Mouse (Mus musculus): ENCODE results near the gene Miga2. TPM values are rescaled to one million over a fixed set of nuclear protein-coding genes. Genes with fewer than 3 reads are reported as not detected.
A peak's percentile ranks its signal among the peaks of the same experiment; 100 is the strongest.

The Miga2 gene
- total and polyA plus RNA-seq, 2 experiments from 2014 or later: 32.6 to 105 TPM

GRCm38 (mm10) chr2:30392114-30392576 is 28.1 kb downstream of the Miga2 start, which contains the start of gene Dolpp1:
Gene Dolpp1, plus strand, starts transcription at chr2:30392254.
- Histone ChIP-seq H3K27me3 (ENCODE audit: control insufficient read depth, insufficient read depth, low read length) (no peaks in the 10 kb centered on the region), H3K9me3 (replicated peaks; ENCODE audit: control insufficient read depth, low read length) (no peaks in the 10 kb centered on the region), H3K4me3 (ENCODE audit: low read depth, low read length) (peak within 1 kb of the TSS; percentile 81), H3K9ac (replicated peaks; ENCODE audit: low read depth, low read length) (peak within 1 kb of the TSS; percentile 65), H3K4me2 (ENCODE audit: low read depth, low read length) (peak within 1 kb of the TSS; percentile 93), H3K4me1 (ENCODE audit: control insufficient read depth, insufficient read depth) (peaks cover 9% of the 10 kb centered on the region), H3K36me3 (replicated peaks; ENCODE audit: control insufficient read depth, insufficient read depth, low read length) (peaks cover 16% of the 10 kb centered on the region), H3K27ac (ENCODE audit: low read depth) (peak within 1 kb of the TSS; percentile 87)
- DNase-seq (ENCODE audit: low spot score) (peak; percentile 98), ATAC-seq (ENCODE audit: insufficient read depth, low read depth) (peak; percentile 96)
- WGBS: under 1% methylated on average over 39 of the region's 40 CpGs
- TF ChIP-seq EP300 (IDR thresholded peaks at IDR 0.05; ENCODE audit: low read depth) (peak; percentile 99), CTCF (IDR thresholded peaks at IDR 0.05; ENCODE audit: low read depth) (no peak)

GRCm38 (mm10) chr2:30392577-30393369 is 28.7 kb downstream of the Miga2 start:
- Histone ChIP-seq H3K9ac (replicated peaks; ENCODE audit: low read depth, low read length) (peak overlapping the region; percentile 65), H3K27me3 (ENCODE audit: control insufficient read depth, insufficient read depth, low read length) (no peaks in the 10 kb centered on the region), H3K27ac (ENCODE audit: low read depth) (peak overlapping the region; percentile 87), H3K4me3 (ENCODE audit: low read depth, low read length) (peak overlapping the region; percentile 81), H3K4me1 (ENCODE audit: control insufficient read depth, insufficient read depth) (peaks cover 9% of the 10 kb centered on the region), H3K36me3 (replicated peaks; ENCODE audit: control insufficient read depth, insufficient read depth, low read length) (peaks cover 22% of the 10 kb centered on the region), H3K9me3 (replicated peaks; ENCODE audit: control insufficient read depth, low read length) (no peaks in the 10 kb centered on the region), H3K4me2 (ENCODE audit: low read depth, low read length) (peak overlapping the region; percentile 93)
- TF ChIP-seq CTCF (IDR thresholded peaks at IDR 0.05; ENCODE audit: low read depth): no peak
- peak; percentile 66 for ATAC-seq (ENCODE audit: insufficient read depth, low read depth)
- DNase-seq (ENCODE audit: low spot score): peak; percentile 66
- 0% methylated on average over 50 of the region's 54 CpGs for WGBS

GRCm38 (mm10) chr2:30393370-30393656 is 29.3 kb downstream of the Miga2 start:
- H3K27ac ChIP-seq (ENCODE audit: low read depth): peak overlapping the region; percentile 87
- peaks cover 9% of the 10 kb centered on the region for H3K4me1 ChIP-seq (ENCODE audit: control insufficient read depth, insufficient read depth)
- TF ChIP-seq CTCF (IDR thresholded peaks at IDR 0.05; ENCODE audit: low read depth) (no peak), EP300 (IDR thresholded peaks at IDR 0.05; ENCODE audit: low read depth) (no peak)
- DNase-seq (ENCODE audit: low spot score) (no peak), ATAC-seq (ENCODE audit: insufficient read depth, low read depth) (no peak)
- H3K4me2 ChIP-seq (ENCODE audit: low read depth, low read length): peak overlapping the region; percentile 93
- peak overlapping the region; percentile 65 for H3K9ac ChIP-seq (replicated peaks; ENCODE audit: low read depth, low read length)
- H3K36me3 ChIP-seq (replicated peaks; ENCODE audit: control insufficient read depth, insufficient read depth, low read length): peaks cover 27% of the 10 kb centered on the region
- H3K4me3 ChIP-seq (ENCODE audit: low read depth, low read length): peak overlapping the region; percentile 81
- no peaks in the 10 kb centered on the region for H3K27me3 ChIP-seq (ENCODE audit: control insufficient read depth, insufficient read depth, low read length)
- WGBS: 43% methylated on average over 1 of the region's 1 CpGs
- H3K9me3 ChIP-seq (replicated peaks; ENCODE audit: control insufficient read depth, low read length): no peaks in the 10 kb centered on the region

DNA sequence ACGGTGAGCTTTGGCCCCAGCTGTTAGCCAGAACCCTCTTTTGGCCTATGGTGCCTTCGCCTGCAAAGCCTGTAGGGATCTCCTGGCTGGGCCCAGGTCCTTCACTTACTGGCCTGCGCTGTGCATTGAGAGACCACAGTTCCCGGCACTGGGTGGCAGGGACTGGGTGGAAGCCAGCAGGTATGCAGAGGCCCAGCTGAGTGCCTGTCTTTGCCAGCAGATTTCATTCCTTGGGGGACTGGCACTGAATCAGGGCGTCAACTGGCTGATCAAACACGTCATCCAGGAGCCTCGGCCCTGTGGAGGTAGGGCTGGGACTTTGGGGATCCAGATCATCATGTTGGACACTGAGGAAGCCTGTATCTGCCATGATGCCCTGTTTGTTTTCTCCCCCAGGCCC is 31.7 kb downstream of the Miga2 start:
- no peak overlapping the region for H3K4me3 ChIP-seq (ENCODE audit: low read depth, low read length)
- H3K9ac ChIP-seq (replicated peaks; ENCODE audit: low read depth, low read length): no peak overlapping the region
- DNase-seq (ENCODE audit: low spot score) (no peak), ATAC-seq (ENCODE audit: insufficient read depth, low read depth) (no peak)
- TF ChIP-seq EP300 (IDR thresholded peaks at IDR 0.05; ENCODE audit: low read depth): no peak
- TF ChIP-seq CTCF (IDR thresholded peaks at IDR 0.05; ENCODE audit: low read depth): no peak
- no peak overlapping the region for H3K4me2 ChIP-seq (ENCODE audit: low read depth, low read length)
- H3K36me3 ChIP-seq (replicated peaks; ENCODE audit: control insufficient read depth, insufficient read depth, low read length): peaks cover 36% of the 10 kb centered on the region
- WGBS: 82% methylated on average over 7 of the region's 7 CpGs
- no peaks in the 10 kb centered on the region for H3K27me3 ChIP-seq (ENCODE audit: control insufficient read depth, insufficient read depth, low read length)
- H3K9me3 ChIP-seq (replicated peaks; ENCODE audit: control insufficient read depth, low read length): no peaks in the 10 kb centered on the region
- H3K4me1 ChIP-seq (ENCODE audit: control insufficient read depth, insufficient read depth): peaks cover 14% of the 10 kb centered on the region
- no peak overlapping the region for H3K27ac ChIP-seq (ENCODE audit: low read depth)

- Histone ChIP-seq H3K9ac (replicated peaks; ENCODE audit: low read depth, low read length) (no peak overlapping the region), H3K4me1 (ENCODE audit: control insufficient read depth, insufficient read depth) (peaks cover 14% of the 10 kb centered on the region), H3K36me3 (replicated peaks; ENCODE audit: control insufficient read depth, insufficient read depth, low read length) (peaks cover 41% of the 10 kb centered on the region), H3K27ac (ENCODE audit: low read depth) (no peak overlapping the region), H3K4me2 (ENCODE audit: low read depth, low read length) (no peak overlapping the region), H3K4me3 (ENCODE audit: low read depth, low read length) (no peak overlapping the region), H3K27me3 (ENCODE audit: control insufficient read depth, insufficient read depth, low read length) (no peaks in the 10 kb centered on the region), H3K9me3 (replicated peaks; ENCODE audit: control insufficient read depth, low read length) (no peaks in the 10 kb centered on the region)
- TF ChIP-seq CTCF (IDR thresholded peaks at IDR 0.05; ENCODE audit: low read depth) (no peak), EP300 (IDR thresholded peaks at IDR 0.05; ENCODE audit: low read depth) (no peak)
- DNase-seq (ENCODE audit: low spot score) (no peak), ATAC-seq (ENCODE audit: insufficient read depth, low read depth) (no peak)
- WGBS: 87% methylated on average over 7 of the region's 7 CpGs
These were observed 32.2 kb downstream of the Miga2 start for GRCm38 (mm10) chr2:30396246-30396645.

Measured in heart, postnatal 0 days (tissue).